Mouse (Mus musculus): ENCODE results near the gene Fam186a. TPM values are rescaled to one million over a fixed set of nuclear protein-coding genes. Genes with fewer than 3 reads are reported as not detected.
"Not testable (repeated sequence)": the region's sequence is repeated elsewhere in the genome, so short reads cannot be mapped to it uniquely, and the experiment has no call there.

Gene Fam186a
- polyA plus RNA-seq, 1 experiment = not detected

- Histone ChIP-seq H3K79me3 (ENCODE audit: low read depth) (no peaks in the 10 kb centered on the region), H3K4me3 (ENCODE audit: insufficient read depth, poor library complexity, severe bottlenecking) (no peak overlapping the region)
Measured at GRCm38 (mm10) chr15:99919601-99920158, 47.2 kb downstream of the Fam186a start.

GRCm38 (mm10) chr15:99917264-99917663 lies 49.6 kb downstream of the Fam186a start:
- TF ChIP-seq MYOG (IDR thresholded peaks at IDR 0.05; ENCODE audit: control insufficient read depth, extremely low read depth, insufficient read length) (no peak), MAX (IDR thresholded peaks at IDR 0.05) (no peak), USF1 (IDR thresholded peaks at IDR 0.05; ENCODE audit: low read depth) (no peak), CEBPB (IDR thresholded peaks at IDR 0.05; ENCODE audit: low read depth) (no peak), FOSL1 (IDR thresholded peaks at IDR 0.05; ENCODE audit: insufficient read depth, low read length, poor library complexity, severe bottlenecking) (no peak), CTCF (IDR thresholded peaks at IDR 0.05; ENCODE audit: control insufficient read depth, insufficient read depth, insufficient read length) (no peak), MYOD1 (IDR thresholded peaks at IDR 0.05; ENCODE audit: control insufficient read depth, insufficient read length, low read depth) (no peak)
- H3K36me3 ChIP-seq (ENCODE audit: control insufficient read depth, insufficient read depth) = no peaks in the 10 kb centered on the region
- no peaks in the 10 kb centered on the region for H3K27me3 ChIP-seq (ENCODE audit: control insufficient read depth, insufficient read depth, insufficient read length)
- H3K79me3 ChIP-seq (ENCODE audit: low read depth) = no peaks in the 10 kb centered on the region
- H3ac ChIP-seq (ENCODE audit: control insufficient read depth, insufficient read length, low read depth) = no peak overlapping the region
- no peaks in the 10 kb centered on the region for H3K79me2 ChIP-seq (ENCODE audit: control insufficient read depth, insufficient read depth)
- H3K4me3 ChIP-seq (ENCODE audit: insufficient read depth, poor library complexity, severe bottlenecking) = no peak overlapping the region

More at GRCm38 (mm10) chr15:99919601-99920158, 47.2 kb downstream of the Fam186a start:
- no peaks in the 10 kb centered on the region for H3K79me2 ChIP-seq (ENCODE audit: control insufficient read depth, insufficient read depth)
- TF ChIP-seq CTCF (IDR thresholded peaks at IDR 0.05; ENCODE audit: control insufficient read depth, insufficient read depth, insufficient read length) (no peak), MYOD1 (IDR thresholded peaks at IDR 0.05; ENCODE audit: control insufficient read depth, insufficient read length, low read depth) (no peak), FOSL1 (IDR thresholded peaks at IDR 0.05; ENCODE audit: insufficient read depth, low read length, poor library complexity, severe bottlenecking) (no peak), MAX (IDR thresholded peaks at IDR 0.05) (no peak), MYOG (IDR thresholded peaks at IDR 0.05; ENCODE audit: control insufficient read depth, extremely low read depth, insufficient read length) (no peak), USF1 (IDR thresholded peaks at IDR 0.05; ENCODE audit: low read depth) (no peak), CEBPB (IDR thresholded peaks at IDR 0.05; ENCODE audit: low read depth) (no peak)
- no peaks in the 10 kb centered on the region for H3K36me3 ChIP-seq (ENCODE audit: control insufficient read depth, insufficient read depth)
- no peaks in the 10 kb centered on the region for H3K27me3 ChIP-seq (ENCODE audit: control insufficient read depth, insufficient read depth, insufficient read length)
- H3ac ChIP-seq (ENCODE audit: control insufficient read depth, insufficient read length, low read depth) = no peak overlapping the region

- Histone ChIP-seq H3K79me2 (ENCODE audit: control insufficient read depth, insufficient read depth) (no peaks in the 10 kb centered on the region), H3K36me3 (ENCODE audit: control insufficient read depth, insufficient read depth) (no peaks in the 10 kb centered on the region), H3K27me3 (ENCODE audit: control insufficient read depth, insufficient read depth, insufficient read length) (no peaks in the 10 kb centered on the region), H3K79me3 (ENCODE audit: low read depth) (no peaks in the 10 kb centered on the region), H3K4me3 (ENCODE audit: insufficient read depth, poor library complexity, severe bottlenecking) (no peak overlapping the region), H3ac (ENCODE audit: control insufficient read depth, insufficient read length, low read depth) (no peak overlapping the region)
- TF ChIP-seq MAX (IDR thresholded peaks at IDR 0.05) (no peak), FOSL1 (IDR thresholded peaks at IDR 0.05; ENCODE audit: insufficient read depth, low read length, poor library complexity, severe bottlenecking) (no peak), USF1 (IDR thresholded peaks at IDR 0.05; ENCODE audit: low read depth) (no peak), CTCF (IDR thresholded peaks at IDR 0.05; ENCODE audit: control insufficient read depth, insufficient read depth, insufficient read length) (no peak), MYOG (IDR thresholded peaks at IDR 0.05; ENCODE audit: control insufficient read depth, extremely low read depth, insufficient read length) (no peak), MYOD1 (IDR thresholded peaks at IDR 0.05; ENCODE audit: control insufficient read depth, insufficient read length, low read depth) (no peak), CEBPB (IDR thresholded peaks at IDR 0.05; ENCODE audit: low read depth) (no peak)
Measured at GRCm38 (mm10) chr15:99914613-99915012, 52.2 kb downstream of the Fam186a start.

- Histone ChIP-seq H3K79me2 (ENCODE audit: control insufficient read depth, insufficient read depth) (no peaks in the 10 kb centered on the region), H3K27me3 (ENCODE audit: control insufficient read depth, insufficient read depth, insufficient read length) (no peaks in the 10 kb centered on the region), H3K4me3 (ENCODE audit: insufficient read depth, poor library complexity, severe bottlenecking) (no peak overlapping the region), H3ac (ENCODE audit: control insufficient read depth, insufficient read length, low read depth) (no peak overlapping the region), H3K79me3 (ENCODE audit: low read depth) (no peaks in the 10 kb centered on the region), H3K36me3 (ENCODE audit: control insufficient read depth, insufficient read depth) (no peaks in the 10 kb centered on the region)
- TF ChIP-seq CEBPB (IDR thresholded peaks at IDR 0.05; ENCODE audit: low read depth) = no peak
- TF ChIP-seq MYOG (IDR thresholded peaks at IDR 0.05; ENCODE audit: control insufficient read depth, extremely low read depth, insufficient read length) = no peak
- no peak for TF ChIP-seq CTCF (IDR thresholded peaks at IDR 0.05; ENCODE audit: control insufficient read depth, insufficient read depth, insufficient read length)
- TF ChIP-seq MAX (IDR thresholded peaks at IDR 0.05) = no peak
Measured at GRCm38 (mm10) chr15:99911785-99912184, 55.1 kb downstream of the Fam186a start.

GRCm38 (mm10) chr15:99909339-99909996 lies 57.4 kb downstream of the Fam186a start:
- H3K79me3 ChIP-seq (ENCODE audit: low read depth); H3ac ChIP-seq (ENCODE audit: control insufficient read depth, insufficient read length, low read depth); H3K27me3 ChIP-seq (ENCODE audit: control insufficient read depth, insufficient read depth, insufficient read length); H3K79me2 ChIP-seq (ENCODE audit: control insufficient read depth, insufficient read depth); H3K4me3 ChIP-seq (ENCODE audit: insufficient read depth, poor library complexity, severe bottlenecking); H3K36me3 ChIP-seq (ENCODE audit: control insufficient read depth, insufficient read depth): not testable (repeated sequence)
- peak; percentile 35 for TF ChIP-seq CTCF (IDR thresholded peaks at IDR 0.05; ENCODE audit: control insufficient read depth, insufficient read depth, insufficient read length)

GRCm38 (mm10) chr15:99907514-99907913 lies 59.3 kb downstream of the Fam186a start:
- no peak overlapping the region for H3K4me3 ChIP-seq (ENCODE audit: insufficient read depth, poor library complexity, severe bottlenecking)
- TF ChIP-seq CTCF (IDR thresholded peaks at IDR 0.05; ENCODE audit: control insufficient read depth, insufficient read depth, insufficient read length) = no peak
- TF ChIP-seq MYOD1 (IDR thresholded peaks at IDR 0.05; ENCODE audit: control insufficient read depth, insufficient read length, low read depth) = no peak
- no peak for TF ChIP-seq USF1 (IDR thresholded peaks at IDR 0.05; ENCODE audit: low read depth)
- no peak for TF ChIP-seq CEBPB (IDR thresholded peaks at IDR 0.05; ENCODE audit: low read depth)
- no peak for TF ChIP-seq FOSL1 (IDR thresholded peaks at IDR 0.05; ENCODE audit: insufficient read depth, low read length, poor library complexity, severe bottlenecking)
- TF ChIP-seq MYOG (IDR thresholded peaks at IDR 0.05; ENCODE audit: control insufficient read depth, extremely low read depth, insufficient read length) = no peak
- TF ChIP-seq MAX (IDR thresholded peaks at IDR 0.05) = no peak
- H3K27me3 ChIP-seq (ENCODE audit: control insufficient read depth, insufficient read depth, insufficient read length) = no peaks in the 10 kb centered on the region
- no peaks in the 10 kb centered on the region for H3K79me3 ChIP-seq (ENCODE audit: low read depth)
- no peaks in the 10 kb centered on the region for H3K79me2 ChIP-seq (ENCODE audit: control insufficient read depth, insufficient read depth)
- no peak overlapping the region for H3ac ChIP-seq (ENCODE audit: control insufficient read depth, insufficient read length, low read depth)
- no peaks in the 10 kb centered on the region for H3K36me3 ChIP-seq (ENCODE audit: control insufficient read depth, insufficient read depth)
